Mouse (Mus musculus): ENCODE results near the gene Zfp704. TPM values are rescaled to one million over a fixed set of nuclear protein-coding genes. Genes with fewer than 3 reads are reported as not detected.

Zfp704 gene
- polyA plus RNA-seq, 1 experiment from 2014 or later: 7.8 TPM

GRCm38 (mm10) chr3:9593832-9594231, 16.1 kb downstream of the Zfp704 start:
- 79% methylated on average over 2 of the region's 2 CpGs for WGBS
- Histone ChIP-seq H3K27me3 (no peaks in the 10 kb centered on the region), H3K9me3 (no peaks in the 10 kb centered on the region), H3K27ac (no peak overlapping the region), H3K4me3 (replicated peaks) (no peak overlapping the region), H3K9ac (replicated peaks) (no peak overlapping the region), H3K36me3 (no peaks in the 10 kb centered on the region), H3K4me2 (replicated peaks) (no peak overlapping the region), H3K4me1 (replicated peaks) (peaks cover 3% of the 10 kb centered on the region; the same call in 1 of the 2 replicates)
- no peak for ATAC-seq

- Histone ChIP-seq H3K4me3 (replicated peaks) (no peak overlapping the region), H3K9ac (replicated peaks) (no peak overlapping the region), H3K27me3 (no peaks in the 10 kb centered on the region), H3K4me1 (replicated peaks) (peaks cover 3% of the 10 kb centered on the region; the same call in 1 of the 2 replicates), H3K4me2 (replicated peaks) (no peak overlapping the region), H3K36me3 (no peaks in the 10 kb centered on the region), H3K9me3 (no peaks in the 10 kb centered on the region), H3K27ac (no peak overlapping the region)
- whole genome bisulfite sequencing: 91% methylated on average over 8 of the region's 8 CpGs
- ATAC-seq: no peak
Measured at GRCm38 (mm10) chr3:9591416-9592110, 18.3 kb downstream of the Zfp704 start.

GRCm38 (mm10) chr3:9588635-9589034, 21.2 kb downstream of the Zfp704 start:
- Histone ChIP-seq H3K9me3 (no peaks in the 10 kb centered on the region), H3K27ac (no peak overlapping the region), H3K4me1 (replicated peaks) (peaks cover 6% of the 10 kb centered on the region; the same call in 1 of the 2 replicates), H3K9ac (replicated peaks) (no peak overlapping the region), H3K4me2 (replicated peaks) (no peak overlapping the region), H3K4me3 (replicated peaks) (no peak overlapping the region), H3K27me3 (no peaks in the 10 kb centered on the region), H3K36me3 (no peaks in the 10 kb centered on the region)
- WGBS: 87% methylated on average over 4 of the region's 4 CpGs
- ATAC-seq: no peak

GRCm38 (mm10) chr3:9587304-9587703, 22.6 kb downstream of the Zfp704 start:
- ATAC-seq: no peak
- Histone ChIP-seq H3K27me3 (no peaks in the 10 kb centered on the region), H3K4me3 (replicated peaks) (no peak overlapping the region), H3K4me1 (replicated peaks) (peaks cover 6% of the 10 kb centered on the region; the same call in 1 of the 2 replicates), H3K36me3 (no peaks in the 10 kb centered on the region), H3K9me3 (no peaks in the 10 kb centered on the region), H3K4me2 (replicated peaks) (no peak overlapping the region), H3K27ac (no peak overlapping the region), H3K9ac (replicated peaks) (no peak overlapping the region)
- WGBS: 95% methylated on average over 7 of the region's 7 CpGs

- no peak overlapping the region for H3K9ac ChIP-seq (replicated peaks)
- no peak overlapping the region for H3K4me3 ChIP-seq (replicated peaks)
- no peaks in the 10 kb centered on the region for H3K36me3 ChIP-seq
- H3K9me3 ChIP-seq: no peaks in the 10 kb centered on the region
- peaks cover 8% of the 10 kb centered on the region; the same call in 1 of the 2 replicates for H3K4me1 ChIP-seq (replicated peaks)
- no peak for ATAC-seq
- no peaks in the 10 kb centered on the region for H3K27me3 ChIP-seq
- H3K4me2 ChIP-seq (replicated peaks): no peak overlapping the region
- WGBS: 81% methylated on average over 2 of the region's 2 CpGs
- no peak overlapping the region for H3K27ac ChIP-seq
Measured at GRCm38 (mm10) chr3:9583516-9583915, 26.4 kb downstream of the Zfp704 start.

GRCm38 (mm10) chr3:9580952-9581798, 28.7 kb downstream of the Zfp704 start:
- H3K27ac ChIP-seq: no peak overlapping the region
- 95% methylated on average over 14 of the region's 14 CpGs for WGBS
- no peak overlapping the region for H3K4me3 ChIP-seq (replicated peaks)
- H3K9me3 ChIP-seq: no peaks in the 10 kb centered on the region
- H3K4me2 ChIP-seq (replicated peaks): no peak overlapping the region
- H3K9ac ChIP-seq (replicated peaks): no peak overlapping the region
- no peaks in the 10 kb centered on the region for H3K27me3 ChIP-seq
- peaks cover 20% of the 10 kb centered on the region for H3K4me1 ChIP-seq (replicated peaks)
- no peaks in the 10 kb centered on the region for H3K36me3 ChIP-seq
- ATAC-seq: no peak

- Histone ChIP-seq H3K9ac (replicated peaks) (no peak overlapping the region), H3K4me1 (replicated peaks) (peaks cover 24% of the 10 kb centered on the region), H3K9me3 (no peaks in the 10 kb centered on the region), H3K4me3 (replicated peaks) (no peak overlapping the region), H3K27me3 (no peaks in the 10 kb centered on the region), H3K27ac (no peak overlapping the region), H3K4me2 (replicated peaks) (no peak overlapping the region), H3K36me3 (no peaks in the 10 kb centered on the region)
- WGBS: 80% methylated on average over 3 of the region's 3 CpGs
- ATAC-seq: no peak
Measured at GRCm38 (mm10) chr3:9580102-9580501, 29.8 kb downstream of the Zfp704 start.

GRCm38 (mm10) chr3:9579028-9579643, 30.7 kb downstream of the Zfp704 start:
- Histone ChIP-seq H3K4me1 (replicated peaks) (peaks cover 33% of the 10 kb centered on the region), H3K9ac (replicated peaks) (no peak overlapping the region), H3K36me3 (no peaks in the 10 kb centered on the region), H3K27me3 (no peaks in the 10 kb centered on the region), H3K9me3 (no peaks in the 10 kb centered on the region), H3K27ac (no peak overlapping the region), H3K4me3 (replicated peaks) (no peak overlapping the region), H3K4me2 (replicated peaks) (no peak overlapping the region)
- WGBS: 75% methylated on average over 4 of the region's 4 CpGs
- ATAC-seq: no peak

GRCm38 (mm10) chr3:9576872-9577271, 33.0 kb downstream of the Zfp704 start:
- H3K4me1 ChIP-seq (replicated peaks): peaks cover 32% of the 10 kb centered on the region

GRCm38 (mm10) chr3:9574305-9574704, 35.6 kb downstream of the Zfp704 start:
- H3K36me3 ChIP-seq: no peaks in the 10 kb centered on the region
- no peaks in the 10 kb centered on the region for H3K27me3 ChIP-seq
- 60% methylated on average over 8 of the region's 8 CpGs for WGBS
- H3K4me3 ChIP-seq (replicated peaks): no peak overlapping the region
- H3K9ac ChIP-seq (replicated peaks): no peak overlapping the region
- H3K4me1 ChIP-seq (replicated peaks): peaks cover 30% of the 10 kb centered on the region
- H3K9me3 ChIP-seq: no peaks in the 10 kb centered on the region
- peak; percentile 48; the same call in 1 of the 2 replicates for ATAC-seq
- no peak overlapping the region for H3K27ac ChIP-seq
- no peak overlapping the region for H3K4me2 ChIP-seq (replicated peaks)

More at GRCm38 (mm10) chr3:9576872-9577271, 33.0 kb downstream of the Zfp704 start:
- Histone ChIP-seq H3K4me3 (replicated peaks) (no peak overlapping the region), H3K9me3 (no peaks in the 10 kb centered on the region), H3K4me2 (replicated peaks) (no peak overlapping the region), H3K27me3 (no peaks in the 10 kb centered on the region), H3K9ac (replicated peaks) (no peak overlapping the region), H3K36me3 (no peaks in the 10 kb centered on the region), H3K27ac (no peak overlapping the region)
- ATAC-seq: no peak
- WGBS: 85% methylated on average over 4 of the region's 4 CpGs

- WGBS: 65% methylated on average over 6 of the region's 6 CpGs
Measured at GRCm38 (mm10) chr3:9573581-9573980, 36.3 kb downstream of the Zfp704 start.

GRCm38 (mm10) chr3:9572261-9572660, 37.6 kb downstream of the Zfp704 start:
- Histone ChIP-seq H3K4me3 (replicated peaks) (no peak overlapping the region), H3K27me3 (no peaks in the 10 kb centered on the region), H3K4me1 (replicated peaks) (peaks cover 33% of the 10 kb centered on the region), H3K9me3 (no peaks in the 10 kb centered on the region), H3K9ac (replicated peaks) (no peak overlapping the region), H3K4me2 (replicated peaks) (no peak overlapping the region), H3K36me3 (no peaks in the 10 kb centered on the region), H3K27ac (no peak overlapping the region)
- 92% methylated on average over 8 of the region's 8 CpGs for WGBS
- ATAC-seq: no peak

More at GRCm38 (mm10) chr3:9573581-9573980, 36.3 kb downstream of the Zfp704 start:
- no peak overlapping the region for H3K9ac ChIP-seq (replicated peaks)
- peaks cover 30% of the 10 kb centered on the region for H3K4me1 ChIP-seq (replicated peaks)
- no peaks in the 10 kb centered on the region for H3K27me3 ChIP-seq
- H3K4me3 ChIP-seq (replicated peaks): no peak overlapping the region
- H3K27ac ChIP-seq: no peak overlapping the region
- no peak overlapping the region for H3K4me2 ChIP-seq (replicated peaks)
- H3K9me3 ChIP-seq: no peaks in the 10 kb centered on the region
- ATAC-seq: no peak
- H3K36me3 ChIP-seq: no peaks in the 10 kb centered on the region

All from midbrain, embryonic 13.5 days (tissue).